Mouse (Mus musculus): ENCODE data around the gene Arhgef28.

DNA sequence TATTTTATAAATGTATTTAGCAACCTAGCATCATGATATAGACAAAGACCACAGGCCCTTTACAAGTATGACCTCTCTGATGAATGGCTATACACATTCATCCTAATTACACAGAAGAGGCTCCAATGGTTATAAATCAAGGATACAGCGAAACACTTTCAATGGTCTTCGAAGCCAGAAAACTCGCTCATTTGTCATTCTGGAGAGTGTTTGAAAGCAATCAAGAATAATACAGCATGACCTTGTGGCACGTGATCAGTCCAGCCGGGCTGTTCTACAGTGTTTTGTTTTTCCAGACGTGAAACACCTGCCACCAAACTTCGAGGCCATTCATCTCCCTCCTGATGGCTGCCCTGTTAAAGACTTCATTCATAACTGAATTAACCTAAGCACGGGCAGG is 207.7 kb downstream of the Arhgef28 start:
- TF ChIP-seq POLR2A (IDR thresholded peaks at IDR 0.05; ENCODE audit: borderline replicate concordance, insufficient read depth, low read length) (no peak), CTCF (IDR thresholded peaks at IDR 0.05; ENCODE audit: borderline replicate concordance, insufficient read depth, low read depth, low read length) (no peak)
